Mouse (Mus musculus) macrophage (primary cell): ENCODE results near the gene Zfp213. TPM values are rescaled to one million over a fixed set of nuclear protein-coding genes. Genes with fewer than 3 reads are reported as not detected.
"Not testable (repeated sequence)": the region's sequence is repeated elsewhere in the genome, so short reads cannot be mapped to it uniquely, and the experiment has no call there.

Experiments
- H3K27ac ChIP-seq: fragments of 350-480 bp; formaldehyde crosslinking; 2 replicates; pipeline ENCODE4 v1.9.0; 2021
- H3K36me3 ChIP-seq: fragments of 350-480 bp; formaldehyde crosslinking; 2 replicates; pipeline ENCODE4 v1.9.0; 2021; ENCODE audit errors: inconsistent target
- H3K4me3 ChIP-seq: fragments of 350-480 bp; formaldehyde crosslinking; 2 replicates; pipeline ENCODE4 v1.9.0; 2021; ENCODE audit errors: inconsistent target
- H3K79me2 ChIP-seq: fragments of 350-480 bp; formaldehyde crosslinking; 2 replicates; pipeline ENCODE4 v1.9.0; 2021; ENCODE audit errors: inconsistent target
- WGBS: methylation state at CpG from one replicate; pipeline ENCODE4 v1.1.7; 2026; ENCODE audit warnings: inconsistent platforms; ENCODE audit not compliant: missing documents; 5-methylcytosine and 5-hydroxymethylcytosine counted together
- polyA plus RNA-seq: library from polyadenylated mRNA; stranded (reverse); fragments of 250-400 nt; gene quantifications from 3 replicates; pipeline ENCODE4 v1.2.4, GENCODE M21; 2018; ENCODE audit warnings: inconsistent platforms

Zfp213 gene
- polyA plus RNA-seq, 1 experiment from 2014 or later, result 1.9 TPM

DNA sequence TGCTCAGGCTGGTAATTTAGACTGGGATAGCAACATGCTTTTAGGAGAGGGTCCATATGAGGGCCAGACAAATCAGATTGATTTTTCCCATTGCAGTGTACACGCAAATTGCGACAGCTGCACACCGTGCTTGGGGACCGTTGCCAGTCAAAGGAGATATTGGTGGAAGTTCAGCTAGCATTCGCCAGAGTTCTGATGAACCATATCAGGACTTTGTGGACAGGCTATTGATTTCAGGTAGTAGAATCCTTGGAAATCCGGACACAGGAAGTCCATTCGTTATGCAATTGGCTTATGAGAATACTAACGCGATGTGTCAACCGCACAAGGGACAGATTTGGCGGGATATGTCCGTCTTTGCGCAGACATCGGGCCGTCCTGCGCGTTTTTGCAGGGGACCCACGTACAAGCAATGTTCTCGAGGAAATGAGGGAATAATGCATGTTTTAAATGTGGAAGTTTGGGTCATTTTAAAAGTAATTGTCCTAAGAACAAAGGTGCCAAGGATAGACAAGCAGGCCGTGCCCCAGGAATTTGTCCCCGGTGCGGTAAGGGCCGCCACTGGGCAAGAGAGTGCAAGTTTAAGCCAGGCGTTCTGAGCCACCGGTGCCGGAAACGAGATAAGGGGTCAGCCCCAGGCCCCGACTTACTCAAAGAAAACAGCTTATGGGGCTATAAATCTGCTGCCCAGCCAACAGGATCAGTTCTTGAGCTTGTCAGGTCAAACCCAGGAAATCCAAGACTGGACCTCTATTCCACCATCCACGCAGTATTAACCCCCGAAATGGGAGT lies 40.9 kb downstream of the Zfp213 start:
- H3K4me3 ChIP-seq, H3K27ac ChIP-seq, H3K79me2 ChIP-seq, H3K36me3 ChIP-seq: not testable (repeated sequence)
- 56% methylated on average over 30 of the region's 30 CpGs for WGBS

DNA sequence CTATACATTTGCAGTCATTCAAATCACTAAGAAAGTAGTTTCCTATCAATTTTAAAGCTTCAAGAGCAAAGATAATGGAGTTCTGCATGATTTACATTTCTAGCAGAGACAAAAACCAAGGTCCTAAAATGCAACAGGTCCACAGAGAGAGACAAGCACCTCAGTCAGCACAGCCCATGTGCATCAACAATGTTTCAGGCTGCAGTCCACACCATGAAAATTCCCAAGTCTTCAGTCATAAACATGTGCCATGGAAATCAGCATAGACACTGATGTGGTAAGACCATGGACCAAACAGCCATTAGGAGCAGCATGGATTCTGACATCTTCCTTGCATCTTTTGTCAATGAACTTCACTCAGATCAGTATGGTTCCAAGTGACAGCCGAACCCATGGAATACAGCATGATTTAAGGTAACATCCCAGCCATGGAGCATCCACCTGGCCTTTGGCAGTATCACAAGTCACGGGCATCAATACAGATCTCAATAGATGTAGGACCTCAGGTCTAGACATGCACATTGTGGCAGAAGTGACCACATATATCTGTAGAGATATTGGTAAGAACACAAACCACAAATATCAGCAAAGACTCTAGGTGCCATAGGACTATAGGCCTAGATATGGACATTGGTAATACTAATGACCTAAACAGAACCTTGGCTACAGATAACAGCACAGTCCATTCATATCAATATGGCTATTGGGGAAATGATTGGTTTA lies 45.2 kb downstream of the Zfp213 start:
- no peak overlapping the region for H3K4me3 ChIP-seq
- 72% methylated on average over 2 of the region's 2 CpGs for WGBS
- no peaks in the 10 kb centered on the region for H3K79me2 ChIP-seq
- no peak overlapping the region for H3K27ac ChIP-seq
- H3K36me3 ChIP-seq, result no peaks in the 10 kb centered on the region

Other genes with a start within 250 kb of the Zfp213 start
- not detected in 3 replicates for gene Vmn2r115, start 220.5 kb downstream of the Zfp213 start, polyA plus RNA-seq
- not detected in 3 replicates for gene Vmn2r116, start 179.6 kb downstream of the Zfp213 start, polyA plus RNA-seq
- gene Vmn2r117, start 84.5 kb downstream of the Zfp213 start, polyA plus RNA-seq, result not detected in 3 replicates
- 0.16 to 0.60 TPM (median 0.52 TPM) in 3 replicates for gene Zfp13, start 35.2 kb upstream of the Zfp213 start, polyA plus RNA-seq
- gene Zscan10, start 36.6 kb upstream of the Zfp213 start, polyA plus RNA-seq, result not detected in 3 replicates
- gene Mmp25, start 81.0 kb upstream of the Zfp213 start, polyA plus RNA-seq, result 0.14 to 0.56 TPM (median 0.25 TPM) in 3 replicates
- not detected in 3 replicates for gene Bicdl2, start 96.3 kb upstream of the Zfp213 start, polyA plus RNA-seq
- gene Hcfc1r1, start 109.4 kb upstream of the Zfp213 start, polyA plus RNA-seq, result 90.7 to 174 TPM (median 112 TPM) in 3 replicates
- 11.0 to 17.8 TPM (median 16.3 TPM) in 3 replicates for gene Thoc6, start 109.6 kb upstream of the Zfp213 start, polyA plus RNA-seq
- gene Tnfrsf12a, start 113.2 kb upstream of the Zfp213 start, polyA plus RNA-seq, result 3.2 to 12.0 TPM (median 5.7 TPM) in 3 replicates
- not detected in 3 replicates for gene Cldn6, start 115.0 kb upstream of the Zfp213 start, polyA plus RNA-seq
- not detected in 3 replicates for gene Cldn9, start 119.8 kb upstream of the Zfp213 start, polyA plus RNA-seq
- gene 1520401A03Rik, start 158.5 kb upstream of the Zfp213 start, polyA plus RNA-seq, result not detected in 3 replicates
- 2.0 to 9.0 TPM (median 2.7 TPM) in 3 replicates for gene Pkmyt1, start 162.1 kb upstream of the Zfp213 start, polyA plus RNA-seq
- 6.4 to 12.8 TPM (median 6.5 TPM) in 3 replicates for gene Paqr4, start 176.6 kb upstream of the Zfp213 start, polyA plus RNA-seq
- gene Kremen2, start 181.6 kb upstream of the Zfp213 start, polyA plus RNA-seq, result not detected in 3 replicates
- 15.5 to 20.8 TPM (median 19.7 TPM) in 3 replicates for gene Flywch1, start 207.4 kb upstream of the Zfp213 start, polyA plus RNA-seq
- gene Flywch2, start 221.8 kb upstream of the Zfp213 start, polyA plus RNA-seq, result 0.43 to 1.8 TPM in 2 of 3 replicates, not detected in the other
- 101 to 166 TPM (median 130 TPM) in 3 replicates for gene Srrm2, start 226.3 kb upstream of the Zfp213 start, polyA plus RNA-seq